Mouse (Mus musculus) effector memory CD4-positive, alpha-beta T cell, adult 5 months (primary cell): ENCODE results near the gene Idi2. TPM values are rescaled to one million over a fixed set of nuclear protein-coding genes. Genes with fewer than 3 reads are reported as not detected.

ENCODE experiments used
- polyA plus RNA-seq: library from polyadenylated mRNA; unstranded; fragments of 100-300 nt; shearing (Covaris generic); gene quantifications from one replicate; pipeline ENCODE4 v1.2.1, GENCODE M21; 2017

Gene Idi2
- polyA plus RNA-seq, result not detected

GRCm38 (mm10) chr13:8952563-8952962 lies at the start of gene Idi2:
Idi2 (plus strand) TSS chr13:8952863.

GRCm38 (mm10) chr13:8948131-8948530 lies 4.5 kb upstream of the Idi2 start, which contains the start of gene Gm9745:
Gm9745 (minus strand) TSS chr13:8948231.

DNA sequence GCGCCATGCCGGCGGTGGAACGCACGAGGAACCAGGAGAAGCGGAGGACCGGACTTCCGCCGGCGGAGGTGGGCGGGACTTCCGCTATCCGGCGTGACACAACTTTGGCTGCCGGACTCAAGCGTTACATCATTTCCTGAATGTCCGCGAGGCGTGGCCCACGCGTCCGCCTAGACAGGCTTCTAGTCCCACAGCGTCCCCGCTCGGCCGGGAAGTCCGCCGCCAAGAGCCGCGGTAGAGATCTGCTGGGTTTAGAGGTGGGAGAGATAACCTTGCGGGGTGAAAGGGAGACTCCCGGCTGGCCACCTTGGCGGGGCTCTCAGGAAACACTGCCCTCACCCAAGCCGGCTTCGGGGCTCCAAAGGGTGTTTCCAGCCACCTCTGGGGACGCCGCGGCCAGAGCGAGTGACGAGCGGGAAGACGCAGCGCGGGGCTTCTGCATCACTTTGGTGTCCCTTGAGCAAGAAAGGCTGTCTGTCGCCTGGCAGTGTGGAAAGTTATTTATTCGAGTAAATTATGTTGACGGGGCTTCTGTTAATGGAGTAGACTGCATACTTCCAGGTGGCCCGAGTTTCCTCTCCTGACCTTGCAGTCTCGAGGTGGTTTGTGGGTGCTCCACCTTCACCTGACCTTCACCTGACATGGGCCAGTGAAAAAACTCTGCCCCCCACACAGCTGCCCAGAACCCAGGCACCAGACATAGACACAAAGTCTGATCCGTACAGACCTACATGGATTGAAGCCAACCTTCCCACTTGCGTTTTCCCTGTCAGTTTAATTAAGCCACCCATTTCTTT lies 43.5 kb downstream of the Idi2 start, which contains the start of gene Gtpbp4:
Gene Gtpbp4, minus strand, starts transcription at position 94 of the 797 bp plus-strand sequence.

Other genes starting within 250 kb of the Idi2 start
- 55.0 TPM for gene Wdr37, start 81.0 kb upstream of the Idi2 start, polyA plus RNA-seq
- 94.2 TPM for gene Idi1, start 67.4 kb upstream of the Idi2 start, polyA plus RNA-seq
- not detected for gene Gm9745, start 4.6 kb upstream of the Idi2 start, polyA plus RNA-seq
- gene Gtpbp4, start 43.2 kb downstream of the Idi2 start, polyA plus RNA-seq, result 108 TPM
- gene Larp4b, start 141.0 kb downstream of the Idi2 start, polyA plus RNA-seq, result 66.6 TPM